9 mouse cellular contexts compared by ENCODE assay signal in genomic region chr7:43378226-43378625, GRCm38 (mm10). TPM values are rescaled to one million over a fixed set of nuclear protein-coding genes. Genes with fewer than 3 reads are reported as not detected.
DNase-seq lines count a peak whose midpoint lies in the region; ATAC-seq and TF ChIP-seq lines count a peak whose summit lies in the region.
"Had no signal": no experiment of that assay in that cellular context is flagged by ENCODE, and none has a peak within 500 bp of the region (broad histone marks: within the 10 kb centered on the region; RNA-seq: fewer than 3 reads in every experiment).

No protein-coding gene starts in this region.

- ATAC-seq in heart, postnatal 0 days (ENCODE audit: insufficient read depth, low read depth): no peak

- WGBS in heart, postnatal 0 days: 16% methylated on average over 5 of the region's 5 CpGs
- 22% methylated on average over 5 of the region's 5 CpGs for WGBS in heart, embryonic 10.5 days
- 23% methylated on average over 5 of the region's 5 CpGs for WGBS in embryonic facial prominence, embryonic 10.5 days

- no peaks in the 10 kb centered on the region for H3K9me3 ChIP-seq in heart, postnatal 0 days (replicated peaks; ENCODE audit: control insufficient read depth, low read length)
- H3K9me3 ChIP-seq in heart, embryonic 10.5 days: no peaks in the 10 kb centered on the region
- H3K9me3 ChIP-seq in embryonic facial prominence, embryonic 10.5 days: no peaks in the 10 kb centered on the region
- H3K9me3 ChIP-seq: lung, embryonic 15.5 days had no signal

- H3K9ac ChIP-seq in heart, postnatal 0 days (replicated peaks; ENCODE audit: low read depth, low read length): no peak overlapping the region
- H3K9ac ChIP-seq: lung, embryonic 15.5 days had no signal

- no peak overlapping the region for H3K4me3 ChIP-seq in heart, postnatal 0 days (ENCODE audit: low read depth, low read length)
- H3K4me3 ChIP-seq in heart, embryonic 10.5 days: no peak overlapping the region
- no peak overlapping the region for H3K4me3 ChIP-seq in embryonic facial prominence, embryonic 10.5 days
- H3K4me3 ChIP-seq: lung, embryonic 15.5 days had no signal

- H3K27me3 ChIP-seq in heart, postnatal 0 days (ENCODE audit: control insufficient read depth, insufficient read depth, low read length): no peaks in the 10 kb centered on the region
- H3K27me3 ChIP-seq in heart, embryonic 10.5 days (ENCODE audit: insufficient read depth, poor library complexity, severe bottlenecking): no peaks in the 10 kb centered on the region
- no peaks in the 10 kb centered on the region for H3K27me3 ChIP-seq in embryonic facial prominence, embryonic 10.5 days (replicated peaks; ENCODE audit: low read depth, poor library complexity, severe bottlenecking)
- H3K27me3 ChIP-seq: lung, embryonic 15.5 days had no signal

- peak; percentile 67 for DNase-seq in heart, postnatal 0 days (ENCODE audit: low spot score)
- DNase-seq in heart, embryonic 10.5 days (ENCODE audit: low spot score): no peak
- DNase-seq in B cell, adult 2 months: peak; percentile 23 to 34
- peak; percentile 46 for DNase-seq in MN1 (ENCODE audit: low spot score)
- peak; percentile 41 for DNase-seq in embryonic facial prominence, embryonic 10.5 days (ENCODE audit: low spot score)
- DNase-seq in kidney, postnatal 4 days: peak; percentile 46 to 59
- DNase-seq in mesoderm, embryonic 11.5 days (ENCODE audit: low read depth, low spot score): peak; percentile 56
- no peak for DNase-seq in T-cell, adult 2 months (ENCODE audit: low spot score)

- no peak overlapping the region for H3K4me2 ChIP-seq in heart, postnatal 0 days (ENCODE audit: low read depth, low read length)
- H3K4me2 ChIP-seq: lung, embryonic 15.5 days had no signal

- H3K27ac ChIP-seq in heart, postnatal 0 days (ENCODE audit: low read depth): no peak overlapping the region
- no peak overlapping the region for H3K27ac ChIP-seq in heart, embryonic 10.5 days
- H3K27ac ChIP-seq in embryonic facial prominence, embryonic 10.5 days (replicated peaks): no peak overlapping the region
- H3K27ac ChIP-seq: lung, embryonic 15.5 days had no signal

- TF ChIP-seq CTCF in heart, postnatal 0 days (IDR thresholded peaks at IDR 0.05; ENCODE audit: low read depth): peak; percentile 72

- H3K4me1 ChIP-seq in heart, postnatal 0 days (ENCODE audit: control insufficient read depth, insufficient read depth): no peaks in the 10 kb centered on the region
- H3K4me1 ChIP-seq in heart, embryonic 10.5 days: no peaks in the 10 kb centered on the region
- no peaks in the 10 kb centered on the region for H3K4me1 ChIP-seq in embryonic facial prominence, embryonic 10.5 days
- H3K4me1 ChIP-seq: lung, embryonic 15.5 days had no signal

- TF ChIP-seq EP300 in heart, postnatal 0 days (IDR thresholded peaks at IDR 0.05; ENCODE audit: low read depth): no peak

- H3K36me3 ChIP-seq in heart, postnatal 0 days (replicated peaks; ENCODE audit: control insufficient read depth, insufficient read depth, low read length): no peaks in the 10 kb centered on the region
- H3K36me3 ChIP-seq in heart, embryonic 10.5 days: no peaks in the 10 kb centered on the region
- no peaks in the 10 kb centered on the region for H3K36me3 ChIP-seq in embryonic facial prominence, embryonic 10.5 days (replicated peaks)
- H3K36me3 ChIP-seq: lung, embryonic 15.5 days had no signal

RNA-seq across cellular contexts. Expression of gene Siglecf, which starts 27.1 kb away (rescaled TPM):
- total RNA-seq in heart, postnatal 0 days (2014; rRNA removed; ENCODE audit: low replicate concordance): 0.12 TPM in 1 of 2 replicates, not detected in the other
- polyA plus RNA-seq in heart, postnatal 0 days (2015; fragmentation: Nextera tagmentation; extraction: Ambion mirVana): 0.07 and 0.12 TPM in 2 replicates
- 0.09 and 0.51 TPM in 2 replicates for polyA plus RNA-seq in heart, embryonic 10.5 days (2016; fragmentation: Nextera tagmentation; extraction: Ambion mirVana)
- polyA plus RNA-seq in embryonic facial prominence, embryonic 10.5 days (2016; fragmentation: Nextera tagmentation; extraction: Ambion mirVana): 0.13 and 0.15 TPM in 2 replicates

RNA-seq across cellular contexts. Expression of gene Siglecg, which starts 29.8 kb away (rescaled TPM):
- total RNA-seq in heart, postnatal 0 days (2014; rRNA removed; ENCODE audit: low replicate concordance): not detected in 2 replicates
- 0.04 and 0.14 TPM in 2 replicates for polyA plus RNA-seq in heart, postnatal 0 days (2015; fragmentation: Nextera tagmentation; extraction: Ambion mirVana)
- not detected in 2 replicates for polyA plus RNA-seq in heart, embryonic 10.5 days (2016; fragmentation: Nextera tagmentation; extraction: Ambion mirVana)
- 0.06 and 0.16 TPM in 2 replicates for polyA plus RNA-seq in embryonic facial prominence, embryonic 10.5 days (2016; fragmentation: Nextera tagmentation; extraction: Ambion mirVana)

RNA-seq across cellular contexts. Expression of gene Lim2, which starts 49.2 kb away (rescaled TPM):
- total RNA-seq in heart, postnatal 0 days (2014; rRNA removed; ENCODE audit: low replicate concordance): not detected in 2 replicates
- not detected in 2 replicates for polyA plus RNA-seq in heart, postnatal 0 days (2015; fragmentation: Nextera tagmentation; extraction: Ambion mirVana)
- polyA plus RNA-seq in heart, embryonic 10.5 days (2016; fragmentation: Nextera tagmentation; extraction: Ambion mirVana): not detected in 2 replicates
- 0.17 TPM in 1 of 2 replicates, not detected in the other for polyA plus RNA-seq in embryonic facial prominence, embryonic 10.5 days (2016; fragmentation: Nextera tagmentation; extraction: Ambion mirVana)
- polyA plus RNA-seq: lung, embryonic 15.5 days had no signal

RNA-seq across cellular contexts. Expression of gene Nkg7, which starts 58.6 kb away (rescaled TPM):
- total RNA-seq in heart, postnatal 0 days (2014; rRNA removed; ENCODE audit: low replicate concordance): not detected in 2 replicates
- polyA plus RNA-seq in heart, postnatal 0 days (2015; fragmentation: Nextera tagmentation; extraction: Ambion mirVana): 0.18 and 0.33 TPM in 2 replicates
- not detected in 2 replicates for polyA plus RNA-seq in heart, embryonic 10.5 days (2016; fragmentation: Nextera tagmentation; extraction: Ambion mirVana)
- not detected in 2 replicates for polyA plus RNA-seq in embryonic facial prominence, embryonic 10.5 days (2016; fragmentation: Nextera tagmentation; extraction: Ambion mirVana)

Comparison
In these comparisons a context has a peak if more than half of its experiments do, and no peak if none do; other contexts are left out.
1. DNase-seq: peak in heart, postnatal 0 days (single experiment), B cell, adult 2 months (2 of 2), MN1 (single experiment), embryonic facial prominence, embryonic 10.5 days (single experiment), kidney, postnatal 4 days (2 of 2) and mesoderm, embryonic 11.5 days (single experiment); none in heart, embryonic 10.5 days (single experiment) and T-cell, adult 2 months (single experiment).